8 mouse cellular contexts compared by ENCODE assay signal in genomic region chr3:69208441-69209309, GRCm38 (mm10). TPM values are rescaled to one million over a fixed set of nuclear protein-coding genes. Genes with fewer than 3 reads are reported as not detected.
DNase-seq lines count a peak whose midpoint lies in the region; ATAC-seq and TF ChIP-seq lines count a peak whose summit lies in the region.

No protein-coding gene starts in this region.

- peak; percentile 57; the same call in 1 of the 2 replicates for TF ChIP-seq CTCF in spleen, adult 2 months (IDR thresholded peaks at IDR 0.05; ENCODE audit: extremely low read depth, insufficient read depth, insufficient read length, insufficient replicate concordance)
- peak; percentile 78 for TF ChIP-seq CTCF in embryonic fibroblast, embryonic 13.5 days (IDR thresholded peaks at IDR 0.05; ENCODE audit: borderline replicate concordance, insufficient read depth, low read length)

- no peaks in the 10 kb centered on the region for H3K27me3 ChIP-seq in spleen, adult 2 months (ENCODE audit: control insufficient read depth, insufficient read depth, low read length)

- no peak for TF ChIP-seq POLR2A in spleen, adult 2 months (IDR thresholded peaks at IDR 0.05; ENCODE audit: low read depth, low read length)
- TF ChIP-seq POLR2A in embryonic fibroblast, embryonic 13.5 days (IDR thresholded peaks at IDR 0.05; ENCODE audit: low read depth, low read length) = no peak

- WGBS in spleen, adult 2 months = 55% methylated on average over 12 of the region's 12 CpGs

- ATAC-seq in frontal cortex, adult (ENCODE audit: low TSS enrichment) = peak; percentile 85; the same call in 1 of the 2 replicates
- ATAC-seq in erythroid progenitor cell, adult 5-6 weeks (replicated peaks; ENCODE audit: low FRiP score, poor library complexity, severe bottlenecking) = no peak

- no peak overlapping the region for H3K4me3 ChIP-seq in spleen, adult 2 months (ENCODE audit: extremely low read depth, insufficient read depth, insufficient read length)
- H3K4me3 ChIP-seq in embryonic fibroblast, embryonic 13.5 days (ENCODE audit: insufficient read depth, low read length) = no peak overlapping the region

- no peaks in the 10 kb centered on the region for H3K36me3 ChIP-seq in spleen, adult 2 months (ENCODE audit: control insufficient read depth, insufficient read depth, low read length)

- H3K27ac ChIP-seq in spleen, adult 2 months (ENCODE audit: insufficient read depth, low read length) = no peak overlapping the region
- no peak overlapping the region for H3K27ac ChIP-seq in embryonic fibroblast, embryonic 13.5 days (ENCODE audit: insufficient read depth, low read length)

- no peak for DNase-seq in frontal cortex, postnatal 36 days (ENCODE audit: low spot score in 2 of 2)
- no peak for DNase-seq in spleen, adult 2 months (ENCODE audit: low read depth in 1 of 2, low spot score in 2 of 2)
- no peak for DNase-seq in spleen, adult 12 weeks (ENCODE audit: low spot score)
- DNase-seq in lung, postnatal 10 days = peak; percentile 18
- DNase-seq in layer of hippocampus, postnatal 14 days (ENCODE audit: low spot score in 2 of 2) = no peak

- H3K4me1 ChIP-seq in spleen, adult 2 months (ENCODE audit: control insufficient read depth, insufficient read depth, insufficient read length) = peaks cover 9% of the 10 kb centered on the region; the same call in 1 of the 2 replicates
- peaks cover 3% of the 10 kb centered on the region for H3K4me1 ChIP-seq in embryonic fibroblast, embryonic 13.5 days (ENCODE audit: control insufficient read depth, insufficient read depth, low read length)

RNA-seq across cellular contexts. Expression of gene Arl14, which starts 13.5 kb away (rescaled TPM):
- polyA plus RNA-seq in spleen, adult 2 months (2012; rRNA removed) = 0.07 TPM in 1 of 2 replicates, not detected in the other
- polyA plus RNA-seq in embryonic fibroblast, embryonic 13.5 days (2011; ENCODE audit: insufficient read length, low read depth, missing spikeins) = not detected in 2 replicates
- total RNA-seq in layer of hippocampus, postnatal 14 days (2021) = not detected
- not detected in 2 replicates for total RNA-seq in erythroid progenitor cell, adult 5-6 weeks (2015; ENCODE audit: low replicate concordance)
- not detected in 2 replicates for total RNA-seq in erythroid progenitor cell, adult 5-6 weeks (2017; ENCODE audit: low replicate concordance)
